Mouse (Mus musculus) thymus, adult 2 months (tissue): Measurements from ENCODE around the gene Tubb1. TPM values are rescaled to one million over a fixed set of nuclear protein-coding genes. Genes with fewer than 3 reads are reported as not detected.

Experiments used
- DNase-seq: peaks from one replicate; pipeline ENCODE4 v3.0.0; 2021
- H3K27ac ChIP-seq: fragments of 200-500 bp; 2 replicates; pipeline ENCODE4 v1.5.1; 2012; ENCODE audit warnings: low read length, control low read depth; ENCODE audit not compliant: control insufficient read depth, insufficient read depth
- H3K27me3 ChIP-seq: fragments of 200-500 bp; 2 replicates; pipeline ENCODE4 v1.6.1; 2012; ENCODE audit warnings: mild to moderate bottlenecking, low read length, moderate library complexity, mixed read lengths; ENCODE audit not compliant: control insufficient read depth, insufficient read depth
- H3K36me3 ChIP-seq: fragments of 200-500 bp; 2 replicates; pipeline ENCODE4 v1.6.1; 2012; ENCODE audit warnings: mild to moderate bottlenecking, low read length, moderate library complexity; ENCODE audit not compliant: control insufficient read depth, insufficient read depth
- H3K4me1 ChIP-seq: fragments of 200-500 bp; replicated peaks from 2 replicates; pipeline ENCODE4 v1.6.1; 2012; ENCODE audit warnings: low read length; ENCODE audit not compliant: control insufficient read depth, insufficient read depth
- H3K4me3 ChIP-seq: fragments of 200-500 bp; 2 replicates; pipeline ENCODE4 v1.5.1; 2012; ENCODE audit warnings: mild to moderate bottlenecking, low read length, control low read depth, moderate library complexity; ENCODE audit not compliant: control insufficient read depth, insufficient read depth
- CTCF ChIP-seq: fragments of 200-500 bp; IDR thresholded peaks from 2 replicates; pipeline ENCODE4 v1.5.1; 2012; ENCODE audit warnings: mild to moderate bottlenecking, control low read depth, low read length, moderate library complexity, borderline replicate concordance; ENCODE audit not compliant: control insufficient read depth, poor library complexity, insufficient read depth; ENCODE audit errors: extremely low read depth
- POLR2A ChIP-seq: fragments of 200-500 bp; IDR thresholded peaks from 2 replicates; pipeline ENCODE4 v1.6.1; 2012; ENCODE audit warnings: mild to moderate bottlenecking, low read length, control low read depth, moderate library complexity; ENCODE audit not compliant: control insufficient read depth, poor library complexity, insufficient read depth; ENCODE audit errors: extremely low read depth
- WGBS: fragments of 180-500 bp; shearing (Covaris S2); methylation state at CpG from one replicate; pipeline ENCODE4 v1.1.7; 2018; 5-methylcytosine and 5-hydroxymethylcytosine counted together
- polyA plus RNA-seq: library from polyadenylated mRNA; depleted of rRNA; stranded (reverse); fragments of >200 nt; gene quantifications from 2 replicates; pipeline ENCODE4 v1.2.3, GENCODE M21; 2012

The Tubb1 gene
- polyA plus RNA-seq, 1 experiment: 1.6 TPM

- H3K36me3 ChIP-seq: no peaks in the 10 kb centered on the region
- DNase-seq: no peak
- H3K4me1 ChIP-seq: no peaks in the 10 kb centered on the region
- H3K27me3 ChIP-seq: no peaks in the 10 kb centered on the region
- no peak for TF ChIP-seq CTCF
- no peak for TF ChIP-seq POLR2A
- no peak overlapping the region for H3K27ac ChIP-seq
- 87% methylated on average over 4 of the region's 4 CpGs for WGBS
- H3K4me3 ChIP-seq: no peak overlapping the region
Measured at GRCm38 (mm10) chr2:174448405-174448804, 2.1 kb upstream of the Tubb1 start.

DNA sequence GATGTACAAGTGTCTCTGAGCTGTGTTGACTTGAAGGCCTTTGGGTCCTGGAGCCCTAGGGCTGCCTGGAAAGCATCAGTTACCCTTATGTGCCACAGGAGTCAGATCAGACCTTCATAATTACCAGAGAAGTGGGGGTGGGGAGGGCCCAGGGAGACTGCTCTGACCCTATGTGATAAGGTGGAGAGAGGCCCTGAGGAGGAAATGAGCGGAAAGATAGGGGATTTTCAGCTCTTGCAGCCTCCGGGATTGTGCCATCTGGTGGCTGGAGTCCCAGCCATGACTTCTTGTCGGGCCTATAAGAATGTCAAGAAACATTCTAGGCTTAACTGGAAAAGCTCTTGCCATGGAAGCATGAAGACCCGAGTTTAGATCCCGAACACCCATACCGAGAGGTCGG lies 3.2 kb downstream of the Tubb1 start:
- H3K27me3 ChIP-seq: no peaks in the 10 kb centered on the region
- no peak for DNase-seq
- no peaks in the 10 kb centered on the region for H3K36me3 ChIP-seq
- no peak overlapping the region for H3K27ac ChIP-seq
- WGBS: 75% methylated on average over 7 of the region's 7 CpGs
- no peak overlapping the region for H3K4me3 ChIP-seq
- TF ChIP-seq CTCF (no peak), POLR2A (no peak)
- no peaks in the 10 kb centered on the region for H3K4me1 ChIP-seq

GRCm38 (mm10) chr2:174459365-174459764 lies 8.9 kb downstream of the Tubb1 start:
- Histone ChIP-seq H3K4me1 (peaks cover 5% of the 10 kb centered on the region), H3K27me3 (no peaks in the 10 kb centered on the region), H3K27ac (no peak overlapping the region), H3K36me3 (peaks cover 17% of the 10 kb centered on the region), H3K4me3 (no peak overlapping the region)
- 90% methylated on average over 2 of the region's 2 CpGs for WGBS
- DNase-seq: no peak
- TF ChIP-seq CTCF (no peak), POLR2A (no peak)

DNA sequence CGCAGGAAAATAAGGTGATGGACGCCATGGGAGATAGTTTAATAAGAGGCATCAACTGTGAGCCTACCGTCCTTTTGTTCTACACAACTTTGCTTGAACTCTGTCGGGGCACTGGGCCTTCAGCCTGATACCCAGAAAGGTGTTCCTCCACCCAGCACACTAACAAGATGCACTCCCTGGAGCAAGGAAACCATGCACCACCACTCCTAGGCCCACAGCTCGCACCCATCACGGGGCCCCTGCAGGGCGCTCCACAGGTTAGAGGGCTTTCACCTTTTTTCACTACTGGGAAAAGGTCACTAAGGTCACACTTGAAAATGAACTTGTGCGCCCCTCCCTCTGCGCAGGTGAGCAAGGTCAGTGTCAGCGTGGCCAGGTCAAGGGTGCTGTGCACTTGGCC lies 12.9 kb downstream of the Tubb1 start:
- Histone ChIP-seq H3K36me3 (peaks cover 26% of the 10 kb centered on the region), H3K27me3 (no peaks in the 10 kb centered on the region), H3K4me3 (peak overlapping the region; percentile 84), H3K27ac (no peak overlapping the region), H3K4me1 (peaks cover 5% of the 10 kb centered on the region)
- DNase-seq: no peak
- 30% methylated on average over 10 of the region's 10 CpGs for WGBS
- TF ChIP-seq POLR2A (no peak), CTCF (no peak)

DNA sequence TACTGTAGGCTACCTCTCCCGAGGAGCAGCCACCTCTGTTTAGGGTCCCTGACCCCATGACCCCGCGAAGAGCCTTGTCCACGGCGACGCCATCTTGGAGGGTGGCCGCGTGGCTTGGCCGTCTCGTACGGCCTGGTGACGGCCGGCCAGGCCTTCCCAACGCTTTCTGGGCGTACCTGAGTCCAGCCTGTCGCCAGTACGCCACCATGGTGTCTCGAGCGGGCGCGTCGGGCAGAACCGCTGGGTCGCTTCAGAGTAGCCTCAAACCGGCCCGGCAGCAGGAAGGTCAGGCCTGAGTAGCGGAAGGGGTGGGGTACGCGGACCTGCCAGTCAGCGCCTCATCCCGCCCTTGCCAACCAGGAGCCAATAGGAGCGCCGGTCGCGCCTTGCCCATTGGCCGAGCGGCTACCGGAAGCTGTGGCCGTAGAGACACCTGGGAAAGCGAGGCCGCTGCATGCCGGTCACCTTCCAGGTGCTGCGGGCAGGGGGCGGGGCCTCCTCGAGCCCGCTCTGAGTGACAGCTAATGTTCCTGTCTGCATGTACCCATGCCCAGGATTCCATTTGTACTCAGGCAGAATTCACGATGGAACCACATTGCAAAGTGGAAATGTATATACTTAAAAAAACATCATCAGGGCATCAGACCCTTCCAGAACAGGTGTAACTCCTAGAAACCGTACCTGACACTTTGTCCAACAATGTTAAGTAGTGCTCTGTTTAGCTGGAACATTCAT lies 13.5 kb downstream of the Tubb1 start, which contains the start of gene Atp5e:
Atp5e (minus strand) TSS at position 317 of the 735 bp plus-strand sequence.
- Histone ChIP-seq H3K27ac (no peak within 1 kb of the TSS), H3K4me3 (peak within 1 kb of the TSS; percentile 84), H3K4me1 (peaks cover 5% of the 10 kb centered on the region), H3K27me3 (no peaks in the 10 kb centered on the region), H3K36me3 (peaks cover 26% of the 10 kb centered on the region)
- TF ChIP-seq CTCF: peak; percentile 36; the same call in 1 of the 2 replicates
- 0 out of 2 replicates have a peak, but pooled peaks have one; percentile 56 for TF ChIP-seq POLR2A
- peak; percentile 95 for DNase-seq
- 2% methylated on average over 48 of the region's 48 CpGs for WGBS

GRCm38 (mm10) chr2:174470333-174470732 lies 19.8 kb downstream of the Tubb1 start:
- peaks cover 17% of the 10 kb centered on the region for H3K4me1 ChIP-seq

GRCm38 (mm10) chr2:174470786-174471405 lies 20.4 kb downstream of the Tubb1 start:
- Histone ChIP-seq H3K27me3 (no peaks in the 10 kb centered on the region), H3K4me3 (no peak overlapping the region), H3K36me3 (0 out of 2 replicates have a peak, but pooled peaks cover 8% of the 10 kb centered on the region), H3K4me1 (peaks cover 17% of the 10 kb centered on the region), H3K27ac (no peak overlapping the region)
- no peak for DNase-seq
- WGBS: 97% methylated on average over 7 of the region's 7 CpGs
- TF ChIP-seq POLR2A (no peak), CTCF (no peak)

More at GRCm38 (mm10) chr2:174470333-174470732, 19.8 kb downstream of the Tubb1 start:
- 89% methylated on average over 4 of the region's 4 CpGs for WGBS
- peaks cover 8% of the 10 kb centered on the region; the same call in 1 of the 2 replicates for H3K36me3 ChIP-seq
- TF ChIP-seq POLR2A (no peak), CTCF (no peak)
- H3K4me3 ChIP-seq: no peak overlapping the region
- no peak for DNase-seq
- no peaks in the 10 kb centered on the region for H3K27me3 ChIP-seq
- no peak overlapping the region for H3K27ac ChIP-seq
